Mouse (Mus musculus): ENCODE data around the gene Arl6ip1. TPM values are rescaled to one million over a fixed set of nuclear protein-coding genes. Genes with fewer than 3 reads are reported as not detected.
"Not testable (repeated sequence)": the region's sequence is repeated elsewhere in the genome, so short reads cannot be mapped to it uniquely, and the experiment has no call there.

Arl6ip1 gene
- polyA plus RNA-seq (2015; fragmentation: Nextera tagmentation; extraction: Ambion mirVana): 299 and 309 TPM in 2 replicates

DNA sequence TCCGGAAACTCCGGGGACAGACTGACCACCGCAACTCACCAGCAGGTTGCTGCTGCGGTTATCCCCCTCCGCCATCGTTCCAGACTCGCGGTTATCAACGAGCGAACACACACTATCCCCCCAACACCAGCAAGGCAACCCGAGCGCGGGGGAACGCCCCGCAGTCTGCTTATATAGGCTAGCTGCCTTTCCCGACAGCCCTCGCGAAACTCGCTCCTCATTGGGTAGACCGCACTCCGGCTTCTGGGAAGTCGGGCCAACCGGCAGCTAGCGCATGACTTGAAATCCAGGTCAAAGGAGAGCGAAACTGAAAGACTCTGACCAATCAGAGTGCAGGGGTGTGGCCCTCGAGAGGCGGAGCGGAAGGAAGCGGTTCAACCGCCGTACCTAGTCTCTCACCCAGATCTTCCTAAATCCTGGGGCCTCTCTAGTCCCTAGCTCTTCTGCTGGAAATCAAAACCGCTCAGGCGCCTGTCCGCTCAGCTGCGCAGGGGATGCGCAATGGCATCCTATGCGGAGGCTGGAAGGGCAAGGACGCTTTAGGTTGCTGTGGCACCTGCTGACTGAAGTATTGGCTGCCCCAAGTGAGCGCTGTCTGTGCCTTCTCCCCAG is at the start of gene Arl6ip1:
Arl6ip1 (minus strand) TSS at position 233 of the 612 bp plus-strand sequence.
- H3K9me3 ChIP-seq (ENCODE audit: low read length): no peaks in the 10 kb centered on the region
- peaks cover 28% of the 10 kb centered on the region for H3K4me1 ChIP-seq (ENCODE audit: insufficient read depth)
- ATAC-seq (peak; percentile 99), DNase-seq (peak; percentile 98)
- H3K4me2 ChIP-seq (ENCODE audit: low read depth, low read length): peak within 1 kb of the TSS; percentile 81
- H3K9ac ChIP-seq (replicated peaks): peak within 1 kb of the TSS; percentile 96
- peak within 1 kb of the TSS; percentile 89 for H3K4me3 ChIP-seq (ENCODE audit: low read depth, low read length)
- under 1% methylated on average over 39 of the region's 39 CpGs for WGBS (ENCODE audit: insufficient replicate concordance)
- peak within 1 kb of the TSS; percentile 97 for H3K27ac ChIP-seq (ENCODE audit: low read depth)
- TF ChIP-seq EP300 (IDR thresholded peaks at IDR 0.05; ENCODE audit: low read depth): peak; percentile 85
- no peak for TF ChIP-seq CTCF (IDR thresholded peaks at IDR 0.05; ENCODE audit: low read depth)
- no peaks in the 10 kb centered on the region for H3K27me3 ChIP-seq (ENCODE audit: insufficient read depth, low read length)
- peaks cover 16% of the 10 kb centered on the region for H3K36me3 ChIP-seq (replicated peaks; ENCODE audit: insufficient read depth, low read length)

- Histone ChIP-seq H3K36me3 (replicated peaks; ENCODE audit: insufficient read depth, low read length) (peaks cover 64% of the 10 kb centered on the region), H3K27me3 (ENCODE audit: insufficient read depth, low read length) (no peaks in the 10 kb centered on the region), H3K9ac (replicated peaks) (no peak overlapping the region), H3K4me2 (ENCODE audit: low read depth, low read length) (no peak overlapping the region), H3K9me3 (ENCODE audit: low read length) (no peaks in the 10 kb centered on the region), H3K4me1 (ENCODE audit: insufficient read depth) (no peaks in the 10 kb centered on the region), H3K4me3 (ENCODE audit: low read depth, low read length) (no peak overlapping the region), H3K27ac (ENCODE audit: low read depth) (no peak overlapping the region)
- ATAC-seq (no peak), DNase-seq (no peak)
- TF ChIP-seq CTCF (IDR thresholded peaks at IDR 0.05; ENCODE audit: low read depth) (no peak), EP300 (IDR thresholded peaks at IDR 0.05; ENCODE audit: low read depth) (no peak)
- 60% methylated on average over 1 of the region's 1 CpGs for WGBS (ENCODE audit: insufficient replicate concordance)
Observed at GRCm38 (mm10) chr7:118175821-118176355, 46.4 kb upstream of the Arl6ip1 start.

- not testable (repeated sequence) for H3K9ac ChIP-seq (replicated peaks); H3K27ac ChIP-seq (ENCODE audit: low read depth); ATAC-seq; H3K4me2 ChIP-seq (ENCODE audit: low read depth, low read length); DNase-seq; H3K4me3 ChIP-seq (ENCODE audit: low read depth, low read length); H3K27me3 ChIP-seq (ENCODE audit: insufficient read depth, low read length); H3K4me1 ChIP-seq (ENCODE audit: insufficient read depth); H3K9me3 ChIP-seq (ENCODE audit: low read length)
- WGBS (ENCODE audit: insufficient replicate concordance): 70% methylated on average over 2 of the region's 2 CpGs
- H3K36me3 ChIP-seq (replicated peaks; ENCODE audit: insufficient read depth, low read length): peaks cover 73% of the 10 kb centered on the region
Observed at GRCm38 (mm10) chr7:118170125-118170524, 40.7 kb upstream of the Arl6ip1 start.

DNA sequence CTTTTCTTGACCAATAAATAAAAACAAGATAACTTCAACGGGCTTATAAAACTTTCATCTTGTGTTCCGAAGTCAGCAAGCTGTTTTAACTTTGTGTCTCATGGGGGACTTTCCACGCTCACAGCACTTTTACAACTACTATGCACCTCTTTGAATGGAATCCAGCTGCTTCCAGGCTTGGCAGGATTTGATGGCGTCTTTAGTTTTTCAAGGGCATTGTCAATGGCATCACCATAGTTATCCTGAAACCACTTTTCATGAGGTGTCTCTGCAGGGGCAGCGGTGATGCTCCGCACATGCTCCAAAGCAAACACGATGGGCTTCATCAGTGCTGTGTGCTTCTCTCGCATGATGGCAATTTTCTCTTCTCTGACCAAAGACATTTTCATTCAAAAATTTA is 33.5 kb upstream of the Arl6ip1 start:
- Histone ChIP-seq H3K9me3 (ENCODE audit: low read length) (no peaks in the 10 kb centered on the region), H3K4me3 (ENCODE audit: low read depth, low read length) (no peak overlapping the region), H3K27ac (ENCODE audit: low read depth) (no peak overlapping the region), H3K27me3 (ENCODE audit: insufficient read depth, low read length) (no peaks in the 10 kb centered on the region), H3K4me2 (ENCODE audit: low read depth, low read length) (no peak overlapping the region), H3K4me1 (ENCODE audit: insufficient read depth) (no peaks in the 10 kb centered on the region), H3K9ac (replicated peaks) (no peak overlapping the region), H3K36me3 (replicated peaks; ENCODE audit: insufficient read depth, low read length) (peaks cover 55% of the 10 kb centered on the region)
- no peak for ATAC-seq
- TF ChIP-seq CTCF (IDR thresholded peaks at IDR 0.05; ENCODE audit: low read depth): no peak
- TF ChIP-seq EP300 (IDR thresholded peaks at IDR 0.05; ENCODE audit: low read depth): no peak
- WGBS (ENCODE audit: insufficient replicate concordance): 91% methylated on average over 8 of the region's 8 CpGs
- DNase-seq: no peak

DNA sequence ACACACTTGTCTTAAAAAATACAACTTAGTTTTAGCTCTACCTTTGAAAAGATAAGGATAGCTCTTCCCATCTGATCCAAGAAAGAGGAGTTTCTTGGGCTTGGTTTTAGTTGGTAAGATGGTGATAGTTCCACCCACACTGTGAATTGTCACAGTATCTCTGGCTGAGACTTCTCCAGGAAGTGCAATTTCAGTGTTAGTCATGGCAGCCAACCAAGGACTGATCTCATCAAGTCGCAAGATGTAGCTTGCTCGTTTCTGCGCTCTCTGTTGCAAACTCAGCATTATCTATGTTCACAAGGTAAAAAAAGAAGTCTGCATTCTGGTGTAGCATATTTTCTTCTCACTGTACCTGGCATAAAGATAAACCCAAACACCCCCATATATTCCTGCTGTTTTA is 30.7 kb upstream of the Arl6ip1 start:
- no peaks in the 10 kb centered on the region for H3K9me3 ChIP-seq (ENCODE audit: low read length)
- WGBS (ENCODE audit: insufficient replicate concordance): 83% methylated on average over 3 of the region's 3 CpGs
- H3K4me3 ChIP-seq (ENCODE audit: low read depth, low read length): no peak overlapping the region
- H3K4me2 ChIP-seq (ENCODE audit: low read depth, low read length): no peak overlapping the region
- DNase-seq (no peak), ATAC-seq (no peak)
- H3K27ac ChIP-seq (ENCODE audit: low read depth): no peak overlapping the region
- no peaks in the 10 kb centered on the region for H3K27me3 ChIP-seq (ENCODE audit: insufficient read depth, low read length)
- TF ChIP-seq CTCF (IDR thresholded peaks at IDR 0.05; ENCODE audit: low read depth) (no peak), EP300 (IDR thresholded peaks at IDR 0.05; ENCODE audit: low read depth) (no peak)
- peaks cover 53% of the 10 kb centered on the region for H3K36me3 ChIP-seq (replicated peaks; ENCODE audit: insufficient read depth, low read length)
- H3K4me1 ChIP-seq (ENCODE audit: insufficient read depth): no peaks in the 10 kb centered on the region
- no peak overlapping the region for H3K9ac ChIP-seq (replicated peaks)

- Histone ChIP-seq H3K9ac (replicated peaks) (no peak overlapping the region), H3K4me2 (ENCODE audit: low read depth, low read length) (no peak overlapping the region), H3K4me3 (ENCODE audit: low read depth, low read length) (no peak overlapping the region), H3K27ac (ENCODE audit: low read depth) (no peak overlapping the region), H3K4me1 (ENCODE audit: insufficient read depth) (no peaks in the 10 kb centered on the region), H3K27me3 (ENCODE audit: insufficient read depth, low read length) (no peaks in the 10 kb centered on the region), H3K9me3 (ENCODE audit: low read length) (no peaks in the 10 kb centered on the region), H3K36me3 (replicated peaks; ENCODE audit: insufficient read depth, low read length) (peaks cover 74% of the 10 kb centered on the region)
- ATAC-seq (no peak), DNase-seq (no peak)
- 88% methylated on average over 7 of the region's 7 CpGs for WGBS (ENCODE audit: insufficient replicate concordance)
- TF ChIP-seq CTCF (IDR thresholded peaks at IDR 0.05; ENCODE audit: low read depth) (no peak), EP300 (IDR thresholded peaks at IDR 0.05; ENCODE audit: low read depth) (no peak)
Observed at GRCm38 (mm10) chr7:118156461-118156860, 27.0 kb upstream of the Arl6ip1 start.
